Mouse (Mus musculus) thymus, postnatal 10 days (tissue): ENCODE results near the gene Adap1.

Source experiments
- DNase-seq, 2 experiments: peaks; one replicate each; pipeline ENCODE4 v3.0.0; 2021; ENCODE audit warnings: low spot score in 2 of 2

The Adap1 gene

GRCm38 (mm10) chr5:139286142-139286941 lies 39.1 kb downstream of the Adap1 start:
- no peak for DNase-seq

- DNase-seq, result no peak
Observed at GRCm38 (mm10) chr5:139285383-139286067, 39.9 kb downstream of the Adap1 start.

- DNase-seq, result no peak
Observed at GRCm38 (mm10) chr5:139283460-139284180, 41.8 kb downstream of the Adap1 start.

- DNase-seq, result peak; percentile 27 to 74
Observed at GRCm38 (mm10) chr5:139282191-139282590, 43.2 kb downstream of the Adap1 start.

GRCm38 (mm10) chr5:139281373-139282112 lies 43.9 kb downstream of the Adap1 start:
- DNase-seq, result no peak

- DNase-seq, result no peak
Observed at GRCm38 (mm10) chr5:139277287-139277686, 48.1 kb downstream of the Adap1 start.

- no peak for DNase-seq
Observed at GRCm38 (mm10) chr5:139271994-139272554, 53.3 kb downstream of the Adap1 start.

- no peak for DNase-seq
Observed at GRCm38 (mm10) chr5:139270806-139271521, 54.5 kb downstream of the Adap1 start.

GRCm38 (mm10) chr5:139267661-139268060 lies 57.8 kb downstream of the Adap1 start:
- DNase-seq, result no peak

GRCm38 (mm10) chr5:139261403-139261802 lies 64.0 kb downstream of the Adap1 start:
- no peak for DNase-seq

GRCm38 (mm10) chr5:139259853-139260252 lies 65.6 kb downstream of the Adap1 start:
- no peak for DNase-seq

GRCm38 (mm10) chr5:139258371-139259035 lies 66.9 kb downstream of the Adap1 start:
- no peak for DNase-seq

GRCm38 (mm10) chr5:139257818-139258217 lies 67.6 kb downstream of the Adap1 start:
- no peak for DNase-seq

GRCm38 (mm10) chr5:139257265-139257664 lies 68.2 kb downstream of the Adap1 start:
- DNase-seq, result no peak

GRCm38 (mm10) chr5:139256211-139256765 lies 69.1 kb downstream of the Adap1 start:
- no peak for DNase-seq

GRCm38 (mm10) chr5:139255777-139256176 lies 69.6 kb downstream of the Adap1 start:
- no peak for DNase-seq

- no peak for DNase-seq
Observed at GRCm38 (mm10) chr5:139254938-139255337, 70.5 kb downstream of the Adap1 start.

- DNase-seq, result peak in 1 of 2 experiments; percentile 12
Observed at GRCm38 (mm10) chr5:139253301-139253741, 72.1 kb downstream of the Adap1 start.

- DNase-seq, result peak in 1 of 2 experiments; percentile 35
Observed at GRCm38 (mm10) chr5:139252910-139253245, 72.5 kb downstream of the Adap1 start.
